Mouse (Mus musculus): ENCODE data around the gene Lage3. TPM values are rescaled to one million over a fixed set of nuclear protein-coding genes. Genes with fewer than 3 reads are reported as not detected.

The Lage3 gene
- polyA plus RNA-seq, 1 experiment: 41.6 TPM

GRCm38 (mm10) chrX:74304867-74305700, 48.3 kb downstream of the Lage3 start, which contains the start of gene Gdi1:
Gdi1 (plus strand) TSS chrX:74304998.
- peaks cover 12% of the 10 kb centered on the region for H3K36me3 ChIP-seq (ENCODE audit: control insufficient read depth, insufficient read depth)
- peaks cover 20% of the 10 kb centered on the region for H3K79me2 ChIP-seq (ENCODE audit: control insufficient read depth, insufficient read depth)
- H3K27me3 ChIP-seq (ENCODE audit: control insufficient read depth, insufficient read depth, insufficient read length): no peaks in the 10 kb centered on the region

More at GRCm38 (mm10) chrX:74304867-74305700, 48.3 kb downstream of the Lage3 start, which contains the start of gene Gdi1:
- TF ChIP-seq E2F4 (IDR thresholded peaks at IDR 0.05; ENCODE audit: insufficient read depth) (no peak), SRF (IDR thresholded peaks at IDR 0.05; ENCODE audit: control insufficient read depth, insufficient read length, low read depth) (no peak), CEBPB (IDR thresholded peaks at IDR 0.05; ENCODE audit: insufficient read depth, poor library complexity, severe bottlenecking) (no peak), TCF3 (IDR thresholded peaks at IDR 0.05; ENCODE audit: insufficient read length, low read depth) (no peak), TCF12 (IDR thresholded peaks at IDR 0.05; ENCODE audit: insufficient read depth, poor library complexity, severe bottlenecking) (no peak), POLR2A (IDR thresholded peaks at IDR 0.05; ENCODE audit: insufficient read length, low read depth) (peak; percentile 99), REST (IDR thresholded peaks at IDR 0.05; ENCODE audit: insufficient read depth, insufficient read length) (peak; percentile 44), POLR2AphosphoS2 (IDR thresholded peaks at IDR 0.05; ENCODE audit: insufficient read length, low read depth) (peak; percentile 92), MYOG (IDR thresholded peaks at IDR 0.05; ENCODE audit: control insufficient read depth in 1 of 3, insufficient read depth in 1 of 3, insufficient read length in 2 of 3, low read depth in 2 of 3) (peak in 2 of 3 experiments; percentile 14 to 18), USF1 (IDR thresholded peaks at IDR 0.05; ENCODE audit: low read depth) (no peak), MYOD1 (IDR thresholded peaks at IDR 0.05; ENCODE audit: control insufficient read depth in 1 of 3, insufficient read length in 2 of 3, low read depth in 2 of 3) (peak in 1 of 3 experiments; percentile 5), MAX (IDR thresholded peaks at IDR 0.05; ENCODE audit: low read depth) (no peak)
- Histone ChIP-seq H3K4me3 (peak within 1 kb of the TSS; percentile 74), H3ac (ENCODE audit: control insufficient read depth, insufficient read length) (peak within 1 kb of the TSS; percentile 36), H3K4me2 (ENCODE audit: low read depth) (peak within 1 kb of the TSS; percentile 51)

Other genes with a start within 250 kb of the Lage3 start
- not detected for gene Opn1mw, start 226.2 kb downstream of the Lage3 start, polyA plus RNA-seq (2012; fragmentation: generic; extraction: Trizol)
- 9.2 TPM for gene Mecp2, start 218.3 kb downstream of the Lage3 start, polyA plus RNA-seq (2012; fragmentation: generic; extraction: Trizol)
- not detected for gene Tex28, start 185.8 kb downstream of the Lage3 start, polyA plus RNA-seq (2012; fragmentation: generic; extraction: Trizol)
- gene Tktl1, start 176.4 kb downstream of the Lage3 start, polyA plus RNA-seq (2012; fragmentation: generic; extraction: Trizol): not detected
- 545 TPM for gene Flna, start 103.8 kb downstream of the Lage3 start, polyA plus RNA-seq (2012; fragmentation: generic; extraction: Trizol)
- gene Emd, start 98.9 kb downstream of the Lage3 start, polyA plus RNA-seq (2012; fragmentation: generic; extraction: Trizol): 67.1 TPM
- gene Rpl10, start 82.8 kb downstream of the Lage3 start, polyA plus RNA-seq (2012; fragmentation: generic; extraction: Trizol): 2,470 TPM
- 28.2 TPM for gene Taz, start 71.7 kb downstream of the Lage3 start, polyA plus RNA-seq (2012; fragmentation: generic; extraction: Trizol)
- 17.0 TPM for gene Dnase1l1, start 71.3 kb downstream of the Lage3 start, polyA plus RNA-seq (2012; fragmentation: generic; extraction: Trizol)
- gene Atp6ap1, start 56.5 kb downstream of the Lage3 start, polyA plus RNA-seq (2012; fragmentation: generic; extraction: Trizol): 178 TPM
- gene Gdi1, start 48.6 kb downstream of the Lage3 start, polyA plus RNA-seq (2012; fragmentation: generic; extraction: Trizol): 83.9 TPM
- gene Fam50a, start 40.6 kb downstream of the Lage3 start, polyA plus RNA-seq (2012; fragmentation: generic; extraction: Trizol): 62.2 TPM
- 12.8 TPM for gene Plxna3, start 24.6 kb downstream of the Lage3 start, polyA plus RNA-seq (2012; fragmentation: generic; extraction: Trizol)
- gene Ubl4a, start 19.6 kb upstream of the Lage3 start, polyA plus RNA-seq (2012; fragmentation: generic; extraction: Trizol): 51.5 TPM
- gene Slc10a3, start 19.7 kb upstream of the Lage3 start, polyA plus RNA-seq (2012; fragmentation: generic; extraction: Trizol): 11.2 TPM
- gene Fam3a, start 39.7 kb upstream of the Lage3 start, polyA plus RNA-seq (2012; fragmentation: generic; extraction: Trizol): 19.5 TPM
- 24.7 TPM for gene Ikbkg, start 39.7 kb upstream of the Lage3 start, polyA plus RNA-seq (2012; fragmentation: generic; extraction: Trizol)
- 62.2 TPM for gene G6pdx, start 75.6 kb upstream of the Lage3 start, polyA plus RNA-seq (2012; fragmentation: generic; extraction: Trizol)
- gene Gm6880, start 127.8 kb upstream of the Lage3 start, polyA plus RNA-seq (2012; fragmentation: generic; extraction: Trizol): not detected
- gene Olfr1326-ps1, start 221.3 kb upstream of the Lage3 start, polyA plus RNA-seq (2012; fragmentation: generic; extraction: Trizol): not detected
- not detected for gene Olfr1325, start 239.1 kb upstream of the Lage3 start, polyA plus RNA-seq (2012; fragmentation: generic; extraction: Trizol)